Mouse (Mus musculus) midbrain, embryonic 11.5 days (tissue): ENCODE results near the gene Setx. TPM values are rescaled to one million over a fixed set of nuclear protein-coding genes. Genes with fewer than 3 reads are reported as not detected.

Experiments used
- ATAC-seq: fragments of 200-750 bp; cut with Nextera tagmentation; 2 replicates; pipeline ENCODE4 v1.8.0; 2017; ENCODE audit warnings: moderate TSS enrichment, moderate library complexity; ENCODE audit not compliant: low FRiP score
- DNase-seq: peaks from one replicate; pipeline ENCODE4 v3.0.0; 2015; ENCODE audit warnings: low spot score; ENCODE audit errors: missing footprints
- H3K27ac ChIP-seq: fragments of 300-500 bp; sonication (generic); 2 replicates; pipeline ENCODE4 v1.5.1; 2014; ENCODE audit warnings: low read depth, low read length
- H3K27me3 ChIP-seq: fragments of 300-500 bp; sonication (generic); 2 replicates; pipeline ENCODE4 v1.6.1; 2014; ENCODE audit warnings: mild to moderate bottlenecking, low read length, moderate library complexity, mixed read lengths; ENCODE audit not compliant: control insufficient read depth, insufficient read depth
- H3K36me3 ChIP-seq: fragments of 300-500 bp; sonication (generic); 2 replicates; pipeline ENCODE4 v1.6.1; 2014; ENCODE audit warnings: mild to moderate bottlenecking, low read length, moderate library complexity, mixed read lengths; ENCODE audit not compliant: control insufficient read depth, insufficient read depth
- H3K4me1 ChIP-seq: fragments of 300-500 bp; sonication (generic); 2 replicates; pipeline ENCODE4 v1.6.1; 2014; ENCODE audit warnings: low read length; ENCODE audit not compliant: control insufficient read depth, insufficient read depth
- H3K4me2 ChIP-seq: fragments of 300-500 bp; sonication (generic); 2 replicates; pipeline ENCODE4 v1.6.1; 2014; ENCODE audit warnings: mild to moderate bottlenecking, moderate library complexity
- H3K4me3 ChIP-seq: fragments of 300-500 bp; sonication (generic); 2 replicates; pipeline ENCODE4 v1.5.1; 2014; ENCODE audit warnings: low read depth, low read length
- H3K9ac ChIP-seq: fragments of 300-500 bp; sonication (generic); 2 replicates; pipeline ENCODE4 v1.6.1; 2014; ENCODE audit warnings: low read length
- H3K9me3 ChIP-seq: fragments of 300-500 bp; sonication (generic); 2 replicates; pipeline ENCODE4 v1.6.1; 2016; ENCODE audit warnings: low read length; ENCODE audit not compliant: control insufficient read depth
- WGBS: fragments of 180-500 bp; shearing (Covaris S2); extraction: QIAGEN DNeasy Blood & Tissue Kit; methylation state at CpG from one replicate; pipeline ENCODE4 v1.1.7; 2014; 5-methylcytosine and 5-hydroxymethylcytosine counted together
- polyA plus RNA-seq: library from polyadenylated mRNA; unstranded; fragments of >200 nt; fragmentation: Nextera tagmentation; extraction: Ambion mirVana; gene quantifications from 2 replicates; pipeline ENCODE4 v1.2.1, GENCODE M21; 2014

The Setx gene
- polyA plus RNA-seq, 1 experiment from 2014 or later = 11.2 TPM

DNA sequence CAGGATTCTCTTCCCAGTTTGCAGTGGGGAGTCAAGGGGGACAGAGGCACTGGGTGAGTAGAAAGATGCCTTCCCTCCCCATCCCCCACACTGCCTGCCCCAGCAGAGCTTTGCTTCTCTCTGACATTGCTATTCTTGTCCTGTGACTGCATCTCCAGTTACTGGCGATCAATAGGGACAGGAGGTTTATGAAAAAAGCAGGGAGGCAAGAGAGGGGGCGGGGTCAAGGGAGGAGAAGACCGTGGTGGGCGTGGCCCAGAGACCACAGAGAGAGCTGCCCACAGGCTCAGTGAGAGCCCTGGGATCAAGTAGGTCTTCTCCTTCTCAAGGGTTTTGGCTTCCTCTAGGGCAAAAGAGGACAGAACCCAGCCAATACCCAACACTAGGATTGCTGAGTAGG is 98.3 kb downstream of the Setx start:
- peak; percentile 46; the same call in 1 of the 2 replicates for ATAC-seq

DNA sequence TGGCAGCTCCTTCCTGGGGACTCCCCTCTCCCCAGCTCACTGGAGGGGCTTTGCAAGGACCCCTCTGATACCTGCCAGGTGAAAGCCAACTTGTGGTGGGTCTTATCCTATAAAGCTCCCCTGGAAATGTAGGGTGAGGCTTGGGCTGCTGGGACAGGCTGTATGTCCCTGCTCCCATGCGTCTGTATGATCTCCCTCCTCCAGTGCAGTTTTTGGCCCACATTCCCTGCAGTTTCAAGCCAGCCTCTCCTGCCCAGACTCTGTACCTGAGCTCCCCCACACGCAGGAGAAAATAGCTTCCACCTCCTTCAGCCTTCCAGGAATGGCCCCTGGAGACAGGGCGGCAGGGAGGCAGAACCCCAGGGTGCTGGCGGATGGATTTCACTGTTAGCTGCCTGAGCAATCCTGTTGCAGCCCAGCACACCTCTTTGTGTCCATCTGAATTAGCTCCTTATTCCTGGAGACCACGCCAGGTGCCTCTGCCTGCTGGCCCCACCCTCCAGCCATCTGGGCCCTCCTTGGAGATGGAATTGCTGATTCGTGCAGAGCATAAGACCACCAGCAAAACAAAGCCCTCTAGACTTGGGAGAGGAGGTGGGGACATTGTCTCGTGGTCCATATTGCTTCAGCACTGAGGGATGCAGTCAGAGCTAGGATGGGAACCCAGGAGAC is 99.7 kb downstream of the Setx start:
- Histone ChIP-seq H3K27me3 (no peaks in the 10 kb centered on the region), H3K4me3 (no peak overlapping the region), H3K27ac (no peak overlapping the region), H3K4me1 (peaks cover 6% of the 10 kb centered on the region), H3K4me2 (no peak overlapping the region), H3K9ac (no peak overlapping the region), H3K9me3 (no peaks in the 10 kb centered on the region), H3K36me3 (no peaks in the 10 kb centered on the region)
- DNase-seq (no peak), ATAC-seq (no peak)
- WGBS = 53% methylated on average over 7 of the region's 7 CpGs

More for the DNA sequence above, 98.3 kb downstream of the Setx start:
- H3K9me3 ChIP-seq = no peaks in the 10 kb centered on the region
- H3K4me3 ChIP-seq = no peak overlapping the region
- peaks cover 6% of the 10 kb centered on the region for H3K4me1 ChIP-seq
- peak; percentile 87 for DNase-seq
- H3K4me2 ChIP-seq = no peak overlapping the region
- no peaks in the 10 kb centered on the region for H3K36me3 ChIP-seq
- H3K27me3 ChIP-seq = no peaks in the 10 kb centered on the region
- H3K9ac ChIP-seq = no peak overlapping the region
- 7% methylated on average over 4 of the region's 4 CpGs for WGBS
- H3K27ac ChIP-seq = no peak overlapping the region

GRCm38 (mm10) chr2:29226671-29227070 is 102.7 kb downstream of the Setx start:
- ATAC-seq (no peak), DNase-seq (no peak)
- Histone ChIP-seq H3K36me3 (no peaks in the 10 kb centered on the region), H3K9ac (no peak overlapping the region), H3K27ac (no peak overlapping the region), H3K4me2 (no peak overlapping the region), H3K9me3 (no peaks in the 10 kb centered on the region), H3K4me1 (peaks cover 6% of the 10 kb centered on the region), H3K27me3 (no peaks in the 10 kb centered on the region), H3K4me3 (no peak overlapping the region)
- 74% methylated on average over 4 of the region's 4 CpGs for WGBS

DNA sequence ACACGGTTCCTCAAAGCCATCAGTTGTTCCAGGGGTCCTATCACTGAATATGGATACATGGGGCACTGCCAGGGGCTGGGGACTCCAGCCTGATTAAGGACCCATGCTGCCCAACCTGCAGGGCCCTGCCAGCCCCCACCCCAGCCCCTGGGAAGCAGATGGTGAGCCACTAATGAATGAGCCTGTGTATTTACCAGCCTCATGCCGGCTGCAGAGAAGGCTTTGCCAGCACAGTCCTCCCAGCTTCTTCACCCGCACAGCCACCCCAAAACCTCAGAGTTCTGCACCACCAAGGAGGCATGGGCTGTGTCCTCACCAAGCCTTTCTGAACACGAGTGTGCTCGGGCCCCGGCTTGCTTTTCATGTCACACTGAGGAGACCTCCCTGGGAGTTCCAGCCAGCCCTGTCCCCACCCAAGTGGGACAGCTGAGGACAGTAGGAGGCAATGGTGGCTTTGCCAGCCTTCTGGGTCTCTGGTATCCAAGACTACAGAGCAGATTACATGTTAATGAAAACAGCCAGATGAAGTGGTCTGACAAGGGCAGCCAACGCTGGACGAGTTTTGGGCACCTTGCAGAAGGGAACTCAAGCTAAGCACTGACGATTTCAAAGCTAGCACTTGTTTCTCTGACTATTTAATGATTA is 106.3 kb downstream of the Setx start:
- H3K4me3 ChIP-seq = no peak overlapping the region
- no peaks in the 10 kb centered on the region for H3K9me3 ChIP-seq
- no peaks in the 10 kb centered on the region for H3K27me3 ChIP-seq
- DNase-seq (no peak), ATAC-seq (no peak)
- no peak overlapping the region for H3K4me2 ChIP-seq
- no peaks in the 10 kb centered on the region for H3K4me1 ChIP-seq
- 70% methylated on average over 9 of the region's 9 CpGs for WGBS
- H3K27ac ChIP-seq = no peak overlapping the region
- no peaks in the 10 kb centered on the region for H3K36me3 ChIP-seq
- H3K9ac ChIP-seq = no peak overlapping the region

Other genes with a start within 250 kb of the Setx start
- 12.2 and 12.7 TPM in 2 replicates for gene Barhl1, start 207.5 kb upstream of the Setx start, polyA plus RNA-seq
- 0.77 and 1.2 TPM in 2 replicates for gene Cfap77, start 69.1 kb upstream of the Setx start, polyA plus RNA-seq
- gene Ttf1, start 63.9 kb upstream of the Setx start, polyA plus RNA-seq = 11.4 and 13.8 TPM in 2 replicates
- 3.1 and 4.6 TPM in 2 replicates for gene Ntng2, start 128.8 kb downstream of the Setx start, polyA plus RNA-seq
- 67.5 and 68.4 TPM in 2 replicates for gene Med27, start 222.6 kb downstream of the Setx start, polyA plus RNA-seq